Mouse (Mus musculus) C2C12 (cell line): ENCODE data around the gene Ptpra.

Experiments used
- CTCF ChIP-seq: IDR thresholded peaks from one replicate; pipeline ENCODE4 v1.5.1; 2011; ENCODE audit not compliant: control insufficient read depth, insufficient read depth, insufficient read length
- FOSL1 ChIP-seq: IDR thresholded peaks from one replicate; pipeline ENCODE4 v1.8.0; 2011; ENCODE audit warnings: mild to moderate bottlenecking, low read length; ENCODE audit not compliant: poor library complexity, insufficient read depth, severe bottlenecking
- MAX ChIP-seq: IDR thresholded peaks from one replicate; pipeline ENCODE4 v1.6.1; 2011; ENCODE audit warnings: mild to moderate bottlenecking, control low read depth
- MYOD1 ChIP-seq: IDR thresholded peaks from one replicate; pipeline ENCODE4 v1.6.1; 2011; ENCODE audit warnings: low read depth; ENCODE audit not compliant: control insufficient read depth, insufficient read length
- MYOG ChIP-seq: IDR thresholded peaks from one replicate; pipeline ENCODE4 v1.6.1; 2011; ENCODE audit not compliant: control insufficient read depth, insufficient read length; ENCODE audit errors: extremely low read depth
- USF1 ChIP-seq: IDR thresholded peaks from one replicate; pipeline ENCODE4 v1.6.1; 2011; ENCODE audit warnings: low read depth, mild to moderate bottlenecking, control low read depth, moderate library complexity

DNA sequence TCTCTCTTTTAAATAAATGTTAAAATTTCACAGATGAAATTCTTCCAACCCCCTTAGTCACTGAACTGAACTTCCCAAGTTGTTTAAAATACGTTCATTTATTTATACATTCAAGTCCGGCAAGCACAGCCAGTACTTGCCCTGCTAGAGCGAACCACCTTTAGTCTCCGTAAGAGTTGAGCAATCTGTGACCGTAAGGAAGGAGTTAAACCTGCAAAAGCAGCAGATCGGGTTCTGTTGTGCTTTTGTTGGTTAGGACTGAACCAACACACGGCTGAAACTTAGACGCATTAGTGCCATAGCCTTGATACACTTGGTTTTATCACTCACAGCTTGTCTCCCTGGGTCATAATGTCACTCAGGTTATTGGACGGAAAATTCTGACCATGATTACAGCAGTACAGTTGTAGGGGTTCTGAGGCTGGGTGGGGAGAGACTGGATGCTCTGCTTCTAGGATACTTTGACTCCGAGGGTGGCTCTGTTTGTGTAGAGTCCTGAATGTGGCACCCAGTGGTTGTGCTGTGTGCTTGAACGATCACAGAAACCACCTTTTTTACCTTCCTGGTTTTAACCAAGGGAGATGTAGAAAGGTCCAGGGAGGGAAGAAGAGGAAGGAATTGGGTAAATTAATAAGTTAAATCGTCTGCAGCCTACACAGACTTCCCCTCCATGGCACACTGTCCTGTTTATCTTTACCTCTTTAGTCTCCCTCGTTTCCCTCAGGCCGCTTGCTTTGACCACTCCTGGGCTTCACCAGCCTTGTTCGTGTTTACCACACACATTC is 11.4 kb downstream of the Ptpra start:
- TF ChIP-seq CTCF (no peak), MAX (no peak), MYOD1 (no peak), USF1 (no peak), MYOG (no peak), FOSL1 (no peak)
